Mouse (Mus musculus) heart, embryonic 14.5 days (tissue): ENCODE data around the gene Nfic. TPM values are rescaled to one million over a fixed set of nuclear protein-coding genes. Genes with fewer than 3 reads are reported as not detected.

Experiments
- ATAC-seq: fragments of 200-750 bp; cut with Nextera tagmentation; 2 replicates; pipeline ENCODE4 v1.8.0; 2017; ENCODE audit warnings: low read depth, moderate TSS enrichment; ENCODE audit not compliant: insufficient number of reproducible peaks, insufficient read depth, low FRiP score
- H3K27ac ChIP-seq, 2 experiments: fragments of 200-500 bp in 1 of 2; fragments of 300-500 bp in 1 of 2; sonication (generic) in 1 of 2; replicated peaks in 1 of 2; 2 replicates each; pipeline ENCODE4 v1.5.1; 2012 to 2014; ENCODE audit warnings: low read depth in 2 of 2, low read length in 2 of 2, control low read depth in 1 of 2, mild to moderate bottlenecking in 1 of 2, mixed read lengths in 1 of 2; ENCODE audit not compliant: control insufficient read depth in 1 of 2, insufficient read depth in 1 of 2
- H3K27me3 ChIP-seq: fragments of 300-500 bp; sonication (generic); 2 replicates; pipeline ENCODE4 v1.6.1; 2014; ENCODE audit warnings: mild to moderate bottlenecking, low read length, control low read depth; ENCODE audit not compliant: control insufficient read depth, insufficient read depth
- H3K36me3 ChIP-seq: fragments of 300-500 bp; sonication (generic); 2 replicates; pipeline ENCODE4 v1.6.1; 2014; ENCODE audit warnings: mild to moderate bottlenecking, control low read depth, low read length, mixed read lengths; ENCODE audit not compliant: control insufficient read depth, insufficient read depth
- H3K4me1 ChIP-seq, 2 experiments: fragments of 200-500 bp in 1 of 2; fragments of 300-500 bp in 1 of 2; sonication (generic) in 1 of 2; 2 replicates each; pipeline ENCODE4 v1.6.1; 2012 to 2014; ENCODE audit warnings: low read length in 2 of 2, control low read depth in 1 of 2, mixed read lengths in 1 of 2; ENCODE audit not compliant: control insufficient read depth in 2 of 2, insufficient read depth in 2 of 2
- H3K4me2 ChIP-seq: fragments of 300-500 bp; sonication (generic); 2 replicates; pipeline ENCODE4 v1.6.1; 2014; ENCODE audit warnings: mild to moderate bottlenecking, low read length
- H3K4me3 ChIP-seq, 2 experiments: fragments of 200-500 bp in 1 of 2; fragments of 300-500 bp in 1 of 2; sonication (generic) in 1 of 2; 2 replicates each; pipeline ENCODE4 v1.5.1; 2012 to 2014; ENCODE audit warnings: low read length in 2 of 2, mild to moderate bottlenecking in 2 of 2, control low read depth in 1 of 2, low read depth in 1 of 2, moderate library complexity in 1 of 2; ENCODE audit not compliant: control insufficient read depth in 1 of 2, insufficient read depth in 1 of 2
- H3K9ac ChIP-seq: fragments of 300-500 bp; sonication (generic); 2 replicates; pipeline ENCODE4 v1.6.1; 2014; ENCODE audit warnings: mild to moderate bottlenecking, low read length
- H3K9me3 ChIP-seq: fragments of 300-500 bp; sonication (generic); 2 replicates; pipeline ENCODE4 v1.6.1; 2016; ENCODE audit warnings: low read length, control low read depth; ENCODE audit not compliant: control insufficient read depth
- WGBS: fragments of 180-500 bp; shearing (Covaris S2); extraction: QIAGEN DNeasy Blood & Tissue Kit; methylation state at CpG from one replicate; pipeline ENCODE4 v1.1.7; 2014; 5-methylcytosine and 5-hydroxymethylcytosine counted together
- polyA plus RNA-seq: library from polyadenylated mRNA; unstranded; fragments of >200 nt; fragmentation: Nextera tagmentation; extraction: Ambion mirVana; gene quantifications from 2 replicates; pipeline ENCODE4 v1.2.1, GENCODE M21; 2014

The Nfic gene
- polyA plus RNA-seq, 1 experiment from 2014 or later, result 47.0 TPM

- ATAC-seq, result peak; percentile 90
- WGBS, result 7% methylated on average over 53 of the region's 54 CpGs
- H3K4me1 ChIP-seq, result peaks cover 15 to 20% of the 10 kb centered on the region in 2 experiments
These were observed 71.4 kb downstream of the Nfic start, which contains the start of the genes Dohh and Gm48551 for GRCm38 (mm10) chr10:81383802-81384604. TSS of gene Dohh (plus strand) at chr10:81384428. TSS of gene Gm48551 (plus strand) at chr10:81384466.

GRCm38 (mm10) chr10:81382039-81382438, 73.4 kb downstream of the Nfic start:
- no peaks in the 10 kb centered on the region for H3K9me3 ChIP-seq
- peak overlapping the region; percentile 10; the same call in 1 of the 2 replicates for H3K9ac ChIP-seq
- H3K27me3 ChIP-seq, result no peaks in the 10 kb centered on the region
- H3K36me3 ChIP-seq, result peaks cover 14% of the 10 kb centered on the region
- no peak overlapping the region for H3K4me2 ChIP-seq
- H3K4me3 ChIP-seq, result no peak overlapping the region
- no peak for ATAC-seq
- H3K4me1 ChIP-seq, result peaks cover 20 to 27% of the 10 kb centered on the region in 2 experiments
- H3K27ac ChIP-seq, result peak overlapping the region; percentile 14 to 24
- WGBS, result 29% methylated on average over 5 of the region's 5 CpGs

More at GRCm38 (mm10) chr10:81383802-81384604, 71.4 kb downstream of the Nfic start, which contains the start of the genes Dohh and Gm48551:
- Histone ChIP-seq H3K4me3 (peak within 1 kb of the TSS; percentile 70 to 92), H3K9me3 (no peaks in the 10 kb centered on the region), H3K9ac (peak within 1 kb of the TSS; percentile 93), H3K36me3 (peaks cover 33% of the 10 kb centered on the region), H3K27me3 (no peaks in the 10 kb centered on the region), H3K4me2 (peak within 1 kb of the TSS; percentile 89), H3K27ac (peak within 1 kb of the TSS; percentile 72 to 86)

GRCm38 (mm10) chr10:81379809-81380378, 75.5 kb downstream of the Nfic start:
- H3K27me3 ChIP-seq, result no peaks in the 10 kb centered on the region
- H3K4me3 ChIP-seq, result no peak overlapping the region
- H3K9ac ChIP-seq, result no peak overlapping the region
- ATAC-seq, result no peak
- H3K27ac ChIP-seq, result no peak overlapping the region; a peak in 1 of 4 replicates
- H3K9me3 ChIP-seq, result no peaks in the 10 kb centered on the region
- peaks cover 21 to 30% of the 10 kb centered on the region in 2 experiments for H3K4me1 ChIP-seq
- H3K4me2 ChIP-seq, result no peak overlapping the region
- WGBS, result 86% methylated on average over 6 of the region's 6 CpGs
- peaks cover 14% of the 10 kb centered on the region for H3K36me3 ChIP-seq

DNA sequence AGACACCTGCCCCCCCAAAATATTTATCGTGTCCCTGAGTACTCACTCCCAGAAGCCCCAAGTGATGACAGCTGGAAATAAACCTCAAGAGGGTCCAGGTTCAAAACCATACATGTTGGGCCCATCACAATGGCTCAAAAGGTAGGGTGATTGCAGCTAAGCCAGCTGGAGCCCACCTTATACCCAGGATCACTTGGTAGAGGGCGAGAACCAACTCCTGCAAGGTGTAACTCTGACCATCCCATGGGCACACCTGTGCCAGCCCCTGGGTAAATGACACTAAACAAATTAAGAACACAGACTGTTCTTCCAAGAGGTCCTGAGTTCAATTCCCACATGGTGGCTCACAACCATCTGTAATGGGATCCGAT, 76.3 kb downstream of the Nfic start:
- Histone ChIP-seq H3K4me3 (peak overlapping the region; percentile 67 to 71), H3K27me3 (no peaks in the 10 kb centered on the region), H3K36me3 (peaks cover 20% of the 10 kb centered on the region), H3K9ac (peak overlapping the region; percentile 73), H3K4me2 (peak overlapping the region; percentile 78), H3K4me1 (peaks cover 20 to 29% of the 10 kb centered on the region in 2 experiments), H3K27ac (peak overlapping the region; percentile 74 to 76), H3K9me3 (no peaks in the 10 kb centered on the region)
- ATAC-seq, result no peak
- WGBS, result 62% methylated on average over 3 of the region's 3 CpGs

DNA sequence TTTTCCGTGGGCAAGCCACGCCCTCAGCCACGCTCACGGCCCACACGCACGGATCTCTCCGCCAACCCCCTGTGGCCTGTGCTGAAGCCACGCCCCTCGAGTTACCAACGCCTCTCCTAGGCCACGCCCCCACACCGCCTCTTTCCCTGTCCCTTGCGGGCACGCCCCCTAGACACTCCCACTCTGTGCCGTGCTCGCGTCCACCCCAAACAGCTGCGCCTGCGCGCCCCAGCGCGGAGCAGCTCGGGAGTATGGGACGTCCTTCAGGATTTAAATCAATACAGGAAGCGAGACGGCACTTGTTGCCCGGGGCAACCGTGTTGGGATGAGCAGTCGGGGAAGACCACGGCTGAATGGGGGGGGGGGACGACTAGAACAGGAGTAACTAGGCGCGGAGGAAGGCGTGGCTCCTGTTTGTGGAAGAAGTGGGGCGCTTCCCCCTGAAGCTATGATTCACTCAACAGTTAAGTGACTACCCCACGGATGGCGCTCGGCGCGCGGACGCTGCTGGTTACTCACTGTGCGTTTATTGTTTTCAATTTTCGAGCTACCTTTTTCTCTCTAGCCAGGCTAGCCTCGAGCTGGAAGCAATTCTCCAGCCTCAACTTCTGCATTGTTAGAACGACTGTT, 76.8 kb downstream of the Nfic start:
- under 1% methylated on average over 46 of the region's 46 CpGs for WGBS
- Histone ChIP-seq H3K4me3 (peak overlapping the region; percentile 71 to 87), H3K4me2 (peak overlapping the region; percentile 78)

DNA sequence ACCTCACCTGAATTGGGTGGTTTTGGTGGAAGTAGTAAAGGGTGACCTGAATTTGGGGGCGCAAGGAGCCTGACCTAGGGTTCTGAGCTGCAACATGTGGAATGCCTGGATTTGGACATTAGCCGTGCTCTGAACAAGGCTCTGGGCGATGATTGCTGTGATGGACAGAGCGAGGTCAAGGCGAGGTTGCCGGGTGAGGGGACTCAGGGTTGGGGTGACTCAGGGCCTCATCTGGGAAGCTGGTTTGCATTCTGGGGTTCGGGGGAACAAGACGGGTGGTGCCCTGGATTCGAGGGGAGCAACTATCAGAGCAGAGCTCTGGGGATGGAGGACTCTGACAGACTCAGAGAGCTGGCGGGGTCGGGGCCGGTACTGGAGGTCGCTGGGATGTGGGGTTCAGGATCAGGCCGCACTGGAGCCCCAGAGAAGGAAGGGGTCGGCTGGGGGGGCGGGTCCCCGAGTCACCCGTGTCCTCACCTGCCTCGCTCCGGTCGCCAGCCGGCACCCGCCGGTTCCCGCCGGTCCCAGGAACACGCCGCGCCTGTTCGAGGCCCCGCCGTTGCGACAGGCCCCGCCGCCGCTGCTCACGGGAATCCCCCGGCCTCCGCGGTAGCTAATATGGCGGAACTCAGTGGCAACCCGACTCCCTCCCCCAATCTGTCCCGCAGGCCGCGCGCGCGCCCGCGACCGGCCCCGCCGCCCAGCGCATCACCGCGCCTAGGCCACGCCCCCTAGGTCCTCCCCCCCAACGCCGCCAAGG, 77.5 kb downstream of the Nfic start, which contains the start of gene Fzr1:
Gene Fzr1 (minus strand): TSS at position 724 of the 760 bp plus-strand sequence.
- Histone ChIP-seq H3K9ac (peak within 1 kb of the TSS; percentile 95), H3K9me3 (no peaks in the 10 kb centered on the region), H3K27me3 (no peaks in the 10 kb centered on the region), H3K27ac (peak within 1 kb of the TSS; percentile 74 to 76), H3K4me1 (peaks cover 20 to 29% of the 10 kb centered on the region in 2 experiments), H3K4me2 (peak within 1 kb of the TSS; percentile 78), H3K36me3 (peaks cover 32% of the 10 kb centered on the region), H3K4me3 (peak within 1 kb of the TSS; percentile 71 to 87)
- WGBS, result 2% methylated on average over 56 of the region's 59 CpGs
- ATAC-seq, result peak; percentile 8

More for the DNA sequence above, 76.8 kb downstream of the Nfic start:
- H3K9ac ChIP-seq, result peak overlapping the region; percentile 73
- H3K36me3 ChIP-seq, result peaks cover 25% of the 10 kb centered on the region
- H3K27ac ChIP-seq, result peak overlapping the region; percentile 74 to 76
- peaks cover 20 to 29% of the 10 kb centered on the region in 2 experiments for H3K4me1 ChIP-seq
- ATAC-seq, result peak; percentile 93
- no peaks in the 10 kb centered on the region for H3K27me3 ChIP-seq
- H3K9me3 ChIP-seq, result no peaks in the 10 kb centered on the region

- Histone ChIP-seq H3K27ac (peak overlapping the region; percentile 38 to 70), H3K4me1 (peaks cover 18 to 26% of the 10 kb centered on the region in 2 experiments), H3K36me3 (peaks cover 39% of the 10 kb centered on the region), H3K9me3 (no peaks in the 10 kb centered on the region), H3K4me3 (peak overlapping the region; percentile 71 to 87), H3K27me3 (no peaks in the 10 kb centered on the region), H3K4me2 (peak overlapping the region; percentile 77), H3K9ac (peak overlapping the region; percentile 95)
- WGBS, result 49% methylated on average over 2 of the region's 2 CpGs
- ATAC-seq, result no peak
These were observed 78.1 kb downstream of the Nfic start for GRCm38 (mm10) chr10:81377362-81377664.
